Mouse (Mus musculus): ENCODE measurements around the gene Cs.

DNA sequence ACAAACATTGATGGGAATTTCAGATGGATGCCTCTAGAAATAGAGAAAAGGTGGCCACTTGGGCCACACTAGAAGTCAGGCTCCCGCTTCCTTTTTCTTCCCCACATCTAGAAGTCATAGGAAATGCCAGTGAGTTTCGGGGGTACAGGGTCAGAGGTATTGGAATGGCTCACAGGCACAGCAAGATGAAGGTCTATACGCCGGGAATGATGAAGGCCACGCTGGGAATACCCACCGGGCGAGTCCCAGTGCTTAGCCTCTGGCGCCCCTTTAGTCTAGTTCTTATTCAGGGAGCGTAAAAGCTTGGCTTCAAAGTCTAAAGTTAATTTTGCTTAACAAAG is 34.8 kb upstream of the Cs start:
- no peak for TF ChIP-seq CTCF (IDR thresholded peaks at IDR 0.05; ENCODE audit: borderline replicate concordance, insufficient read depth, low read length)
- TF ChIP-seq POLR2A (IDR thresholded peaks at IDR 0.05; ENCODE audit: low read depth, low read length) = no peak
